Mouse (Mus musculus) midbrain, embryonic 14.5 days (tissue): ENCODE results near the gene Rap2a. TPM values are rescaled to one million over a fixed set of nuclear protein-coding genes. Genes with fewer than 3 reads are reported as not detected.

Source experiments
- ATAC-seq: fragments of 200-750 bp; cut with Nextera tagmentation; 2 replicates; pipeline ENCODE4 v1.8.0; 2017; ENCODE audit warnings: moderate number of reproducible peaks, moderate library complexity; ENCODE audit not compliant: low FRiP score, low TSS enrichment
- DNase-seq: peaks from one replicate; pipeline ENCODE4 v3.0.0-alpha.2; 2015
- H3K27ac ChIP-seq: fragments of 300-500 bp; sonication (generic); replicated peaks from 2 replicates; pipeline ENCODE4 v1.5.1; 2014; ENCODE audit warnings: mild to moderate bottlenecking, low read depth, low read length, moderate library complexity
- H3K27me3 ChIP-seq: fragments of 300-500 bp; sonication (generic); 2 replicates; pipeline ENCODE4 v1.6.1; 2014; ENCODE audit warnings: low read length, control low read depth, mixed read lengths; ENCODE audit not compliant: control insufficient read depth, insufficient read depth
- H3K36me3 ChIP-seq: fragments of 300-500 bp; sonication (generic); 2 replicates; pipeline ENCODE4 v1.6.1; 2014; ENCODE audit warnings: low read length, control low read depth; ENCODE audit not compliant: control insufficient read depth, insufficient read depth
- H3K4me1 ChIP-seq: fragments of 300-500 bp; sonication (generic); 2 replicates; pipeline ENCODE4 v1.6.1; 2014; ENCODE audit warnings: mild to moderate bottlenecking, antibody characterized with exemption, low read length, control low read depth; ENCODE audit not compliant: control insufficient read depth, insufficient read depth
- H3K4me2 ChIP-seq: fragments of 300-500 bp; sonication (generic); 2 replicates; pipeline ENCODE4 v1.6.1; 2014; ENCODE audit warnings: mild to moderate bottlenecking, low read length, moderate library complexity
- H3K4me3 ChIP-seq: fragments of 300-500 bp; sonication (generic); replicated peaks from 2 replicates; pipeline ENCODE4 v1.5.1; 2014; ENCODE audit warnings: low read depth, low read length
- H3K9ac ChIP-seq: fragments of 300-500 bp; sonication (generic); replicated peaks from 2 replicates; pipeline ENCODE4 v1.6.1; 2014; ENCODE audit warnings: mild to moderate bottlenecking, low read length, moderate library complexity
- H3K9me3 ChIP-seq: fragments of 300-500 bp; sonication (generic); 2 replicates; pipeline ENCODE4 v1.6.1; 2016; ENCODE audit warnings: low read length, control low read depth, mixed read lengths; ENCODE audit not compliant: control insufficient read depth
- WGBS: fragments of 180-500 bp; shearing (Covaris S2); extraction: QIAGEN DNeasy Blood & Tissue Kit; methylation state at CpG from one replicate; pipeline ENCODE4 v1.1.7; 2014; 5-methylcytosine and 5-hydroxymethylcytosine counted together
- polyA plus RNA-seq: library from polyadenylated mRNA; unstranded; fragments of >200 nt; fragmentation: Nextera tagmentation; extraction: Ambion mirVana; gene quantifications from 2 replicates; pipeline ENCODE4 v1.2.1, GENCODE M21; 2014

Gene Rap2a
- polyA plus RNA-seq, 1 experiment from 2014 or later = 23.9 TPM

GRCm38 (mm10) chr14:120539626-120540025, 61.4 kb downstream of the Rap2a start:
- Histone ChIP-seq H3K4me2 (no peak overlapping the region), H3K27ac (no peak overlapping the region), H3K4me3 (no peak overlapping the region), H3K36me3 (no peaks in the 10 kb centered on the region), H3K27me3 (no peaks in the 10 kb centered on the region), H3K4me1 (no peaks in the 10 kb centered on the region), H3K9me3 (no peaks in the 10 kb centered on the region), H3K9ac (no peak overlapping the region)
- DNase-seq (no peak), ATAC-seq (peak; percentile 27; the same call in 1 of the 2 replicates)
- WGBS = 86% methylated on average over 3 of the region's 3 CpGs

- no peak overlapping the region for H3K4me2 ChIP-seq
- H3K27me3 ChIP-seq = no peaks in the 10 kb centered on the region
- H3K36me3 ChIP-seq = no peaks in the 10 kb centered on the region
- no peaks in the 10 kb centered on the region for H3K4me1 ChIP-seq
- no peaks in the 10 kb centered on the region for H3K9me3 ChIP-seq
- H3K9ac ChIP-seq = no peak overlapping the region
- H3K27ac ChIP-seq = no peak overlapping the region
- ATAC-seq (no peak), DNase-seq (no peak)
- WGBS = 81% methylated on average over 8 of the region's 8 CpGs
- H3K4me3 ChIP-seq = no peak overlapping the region
These were observed 64.2 kb downstream of the Rap2a start for GRCm38 (mm10) chr14:120542445-120542844.

- WGBS = 87% methylated on average over 3 of the region's 3 CpGs
- Histone ChIP-seq H3K4me1 (no peaks in the 10 kb centered on the region), H3K9me3 (no peaks in the 10 kb centered on the region), H3K4me2 (no peak overlapping the region), H3K9ac (no peak overlapping the region), H3K36me3 (no peaks in the 10 kb centered on the region), H3K27ac (no peak overlapping the region), H3K4me3 (no peak overlapping the region), H3K27me3 (no peaks in the 10 kb centered on the region)
- no peak for ATAC-seq
- no peak for DNase-seq
These were observed 64.7 kb downstream of the Rap2a start for GRCm38 (mm10) chr14:120542976-120543375.

- WGBS = 90% methylated on average over 6 of the region's 6 CpGs
- H3K4me1 ChIP-seq = no peaks in the 10 kb centered on the region
- H3K9me3 ChIP-seq = no peaks in the 10 kb centered on the region
- no peak for DNase-seq
- ATAC-seq = no peak
- H3K27ac ChIP-seq = no peak overlapping the region
- H3K4me3 ChIP-seq = no peak overlapping the region
- H3K27me3 ChIP-seq = no peaks in the 10 kb centered on the region
- no peak overlapping the region for H3K9ac ChIP-seq
- H3K36me3 ChIP-seq = no peaks in the 10 kb centered on the region
- no peak overlapping the region for H3K4me2 ChIP-seq
These were observed 65.6 kb downstream of the Rap2a start for GRCm38 (mm10) chr14:120543846-120544245.

- ATAC-seq = no peak
- no peaks in the 10 kb centered on the region for H3K27me3 ChIP-seq
- 90% methylated on average over 6 of the region's 6 CpGs for WGBS
- no peak overlapping the region for H3K4me2 ChIP-seq
- DNase-seq = no peak
- H3K4me1 ChIP-seq = no peaks in the 10 kb centered on the region
- no peak overlapping the region for H3K27ac ChIP-seq
- H3K4me3 ChIP-seq = no peak overlapping the region
- no peaks in the 10 kb centered on the region for H3K9me3 ChIP-seq
- no peaks in the 10 kb centered on the region for H3K36me3 ChIP-seq
- H3K9ac ChIP-seq = no peak overlapping the region
These were observed 66.3 kb downstream of the Rap2a start for GRCm38 (mm10) chr14:120544495-120544894.

GRCm38 (mm10) chr14:120544946-120545345, 66.7 kb downstream of the Rap2a start:
- Histone ChIP-seq H3K36me3 (no peaks in the 10 kb centered on the region), H3K4me3 (no peak overlapping the region), H3K27me3 (no peaks in the 10 kb centered on the region), H3K9me3 (no peaks in the 10 kb centered on the region), H3K4me1 (no peaks in the 10 kb centered on the region), H3K27ac (no peak overlapping the region), H3K9ac (no peak overlapping the region), H3K4me2 (no peak overlapping the region)
- ATAC-seq (no peak), DNase-seq (no peak)
- WGBS = 95% methylated on average over 2 of the region's 2 CpGs

Other genes starting within 250 kb of the Rap2a start
- 13.0 and 22.5 TPM in 2 replicates for gene Mbnl2, start 202.8 kb upstream of the Rap2a start, polyA plus RNA-seq